Mouse (Mus musculus) liver, adult (tissue): ENCODE data around the gene S100a3.

Experiments
- GATA4 ChIP-seq: IDR thresholded peaks from 2 replicates; pipeline ENCODE4 v1.6.1; 2014; ENCODE audit warnings: mild to moderate bottlenecking, low read length; ENCODE audit not compliant: insufficient replicate concordance

S100a3 gene

GRCm38 (mm10) chr3:90625496-90625895 is 65.1 kb downstream of the S100a3 start:
- TF ChIP-seq GATA4, result no peak

GRCm38 (mm10) chr3:90626266-90627021 is 66.1 kb downstream of the S100a3 start:
- no peak for TF ChIP-seq GATA4

- no peak for TF ChIP-seq GATA4
Observed at GRCm38 (mm10) chr3:90627366-90627765, 67.0 kb downstream of the S100a3 start.

- no peak for TF ChIP-seq GATA4
Observed at GRCm38 (mm10) chr3:90627807-90628206, 67.4 kb downstream of the S100a3 start.

- no peak for TF ChIP-seq GATA4
Observed at GRCm38 (mm10) chr3:90629298-90629697, 68.9 kb downstream of the S100a3 start.

GRCm38 (mm10) chr3:90631984-90632383 is 71.6 kb downstream of the S100a3 start:
- no peak for TF ChIP-seq GATA4

- TF ChIP-seq GATA4, result no peak
Observed at GRCm38 (mm10) chr3:90638511-90639275, 78.3 kb downstream of the S100a3 start.

GRCm38 (mm10) chr3:90639511-90640154 is 79.3 kb downstream of the S100a3 start:
- TF ChIP-seq GATA4, result no peak

GRCm38 (mm10) chr3:90640981-90641380 is 80.6 kb downstream of the S100a3 start:
- TF ChIP-seq GATA4, result no peak

GRCm38 (mm10) chr3:90644220-90644619 is 83.8 kb downstream of the S100a3 start:
- TF ChIP-seq GATA4, result no peak

GRCm38 (mm10) chr3:90647291-90647690 is 86.9 kb downstream of the S100a3 start:
- no peak for TF ChIP-seq GATA4

GRCm38 (mm10) chr3:90648981-90649380 is 88.6 kb downstream of the S100a3 start:
- TF ChIP-seq GATA4, result no peak

- TF ChIP-seq GATA4, result no peak
Observed at GRCm38 (mm10) chr3:90649832-90650231, 89.5 kb downstream of the S100a3 start.
